23 mouse cellular contexts compared by ENCODE assay signal in the genomic region with DNA sequence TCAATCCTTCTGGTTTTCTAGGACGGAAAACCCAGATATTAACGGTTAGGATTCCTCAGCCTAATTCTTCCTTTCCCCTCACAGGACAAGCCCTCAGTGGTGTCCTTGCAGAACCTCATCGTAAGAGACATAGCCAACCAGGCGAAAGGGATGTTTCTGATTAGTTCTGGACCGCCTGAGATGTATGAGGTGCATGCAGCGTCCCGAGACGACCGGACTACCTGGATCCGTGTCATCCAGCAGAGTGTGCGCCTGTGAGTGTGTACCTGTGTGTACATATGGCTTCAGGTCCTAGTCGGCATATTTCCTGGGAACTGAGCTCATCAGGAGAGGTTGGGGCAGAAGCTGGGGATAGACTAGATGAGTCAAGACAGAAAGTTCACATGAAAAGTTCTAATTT. TPM values are rescaled to one million over a fixed set of nuclear protein-coding genes. Genes with fewer than 3 reads are reported as not detected.
"Had no signal": no experiment of that assay in that cellular context is flagged by ENCODE, and none has a peak within 500 bp of the region (broad histone marks: within the 10 kb centered on the region; RNA-seq: fewer than 3 reads in every experiment).

No protein-coding gene starts in this region.

- H3K27me3 ChIP-seq: neural tube, embryonic 13.5 days; neural tube, embryonic 15.5 days; stomach, embryonic 15.5 days had no signal

- H3K4me2 ChIP-seq: neural tube, embryonic 13.5 days; neural tube, embryonic 15.5 days; stomach, embryonic 15.5 days had no signal

- H3K4me1 ChIP-seq: neural tube, embryonic 13.5 days; neural tube, embryonic 15.5 days; stomach, embryonic 15.5 days had no signal

- H3K9ac ChIP-seq: neural tube, embryonic 13.5 days; neural tube, embryonic 15.5 days; stomach, embryonic 15.5 days had no signal

- H3K9me3 ChIP-seq: neural tube, embryonic 13.5 days; neural tube, embryonic 15.5 days; stomach, embryonic 15.5 days had no signal

- H3K27ac ChIP-seq: neural tube, embryonic 13.5 days; neural tube, embryonic 15.5 days; stomach, embryonic 15.5 days; stomach, postnatal 0 days had no signal

- DNase-seq: retina, postnatal 1 day; right cerebral cortex, adult 18-20 months; right cerebral cortex, postnatal 14 days; right cerebral cortex, postnatal 4 days; spleen, adult 18-20 months; thymus, adult 18-20 months; thymus, adult 2 months; thymus, postnatal 14 days; thymus, postnatal 25 days; thymus, postnatal 36 days; thymus, postnatal 4 days had no signal

- H3K4me3 ChIP-seq: neural tube, embryonic 13.5 days; neural tube, embryonic 15.5 days; stomach, embryonic 15.5 days had no signal

RNA-seq across cellular contexts. Expression of a gene that starts 13.7 kb away (rescaled TPM):
- polyA plus RNA-seq: neural tube, embryonic 13.5 days; neural tube, embryonic 14.5 days; neural tube, embryonic 15.5 days; small intestine, adult 2 months; spleen, adult 2 months; stomach, embryonic 14.5 days; stomach, embryonic 15.5 days; stomach, embryonic 16.5 days; testis, adult 2 months; thymus, adult 2 months; thymus, postnatal 0 days; urinary bladder, adult 2 months had no signal
